Mouse (Mus musculus) central nervous system, embryonic 11.5 days (tissue): ENCODE measurements around the gene Chordc1. TPM values are rescaled to one million over a fixed set of nuclear protein-coding genes. Genes with fewer than 3 reads are reported as not detected.

Source experiments
- polyA plus RNA-seq: library from polyadenylated mRNA; depleted of rRNA; stranded (reverse); fragments of >200 nt; gene quantifications from 2 replicates; pipeline ENCODE4 v1.2.3, GENCODE M21; 2012; rRNA removed

Gene Chordc1
- polyA plus RNA-seq, result 72.8 and 77.3 TPM in 2 replicates

DNA sequence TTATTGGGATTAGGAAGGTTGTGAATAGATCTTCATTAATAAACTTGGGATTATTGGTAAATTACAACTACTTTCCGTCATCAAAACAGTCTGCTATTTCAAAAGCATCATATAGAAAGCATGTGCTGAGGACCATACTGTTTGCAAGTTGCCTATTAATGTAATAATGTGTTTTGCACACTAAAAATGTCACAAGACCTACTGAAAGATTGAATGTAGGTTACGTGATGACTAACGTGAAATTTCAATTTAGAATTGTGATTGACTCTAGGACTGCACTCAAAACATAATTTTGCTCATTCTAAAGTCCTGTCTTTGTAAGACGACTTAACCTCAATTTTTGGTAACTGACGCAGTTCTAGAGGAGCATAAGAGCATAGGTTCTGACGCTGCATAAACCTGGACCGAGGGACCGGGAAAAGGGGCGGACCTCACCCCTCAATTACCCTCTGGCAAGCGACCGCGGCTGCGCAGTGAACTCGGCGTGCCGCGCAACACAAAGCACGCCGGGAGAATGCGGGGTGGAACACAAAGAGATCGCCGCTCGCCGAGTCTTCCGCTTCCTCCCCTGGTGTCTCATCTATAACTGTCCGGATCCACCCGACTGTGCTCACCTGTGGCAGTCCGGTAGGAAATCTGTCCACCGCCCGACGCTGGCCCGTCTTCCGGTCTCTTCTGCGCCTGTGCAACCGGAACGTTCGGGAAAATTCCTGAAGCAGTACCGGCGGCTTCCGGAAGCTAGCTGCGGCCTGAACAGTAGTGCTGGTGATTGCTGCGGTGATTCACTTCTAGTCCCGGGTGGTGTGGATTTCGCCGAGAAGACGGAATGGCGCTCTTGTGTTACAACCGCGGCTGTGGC is at the start of gene Chordc1:
Gene Chordc1 (plus strand): TSS at position 555 of the 859 bp plus-strand sequence.

Other genes with a start within 250 kb of the Chordc1 start
- 1.7 and 3.2 TPM in 2 replicates for gene Naalad2, start 110.9 kb downstream of the Chordc1 start, polyA plus RNA-seq
- gene Ubtfl1, start 112.3 kb downstream of the Chordc1 start, polyA plus RNA-seq, result not detected in 2 replicates
- gene Mbd3l2, start 138.5 kb downstream of the Chordc1 start, polyA plus RNA-seq, result not detected in 2 replicates
- gene Zfp558, start 186.1 kb downstream of the Chordc1 start, polyA plus RNA-seq, result 8.2 and 10.4 TPM in 2 replicates
- not detected in 2 replicates for gene Mbd3l1, start 186.2 kb downstream of the Chordc1 start, polyA plus RNA-seq